Mouse (Mus musculus): ENCODE measurements around the gene Ube2ql1. TPM values are rescaled to one million over a fixed set of nuclear protein-coding genes. Genes with fewer than 3 reads are reported as not detected.

Ube2ql1 gene
- total RNA-seq, 2 experiments from 2014 or later: 200 to 217 TPM

- no peak for DNase-seq (ENCODE audit: low spot score in 2 of 2)
Observed at GRCm38 (mm10) chr13:69717860-69718598, 21.7 kb downstream of the Ube2ql1 start.

GRCm38 (mm10) chr13:69708236-69708635, 31.5 kb downstream of the Ube2ql1 start:
- DNase-seq (ENCODE audit: low spot score in 2 of 2): peak in 1 of 2 experiments; percentile 38

GRCm38 (mm10) chr13:69707496-69707895, 32.2 kb downstream of the Ube2ql1 start:
- no peak for DNase-seq (ENCODE audit: low spot score in 2 of 2)

- no peak for DNase-seq (ENCODE audit: low spot score in 2 of 2)
Observed at GRCm38 (mm10) chr13:69706919-69707318, 32.8 kb downstream of the Ube2ql1 start.

- DNase-seq (ENCODE audit: low spot score in 2 of 2): no peak
Observed at GRCm38 (mm10) chr13:69703505-69703904, 36.2 kb downstream of the Ube2ql1 start.

GRCm38 (mm10) chr13:69701397-69701796, 38.3 kb downstream of the Ube2ql1 start:
- no peak for DNase-seq (ENCODE audit: low spot score in 2 of 2)

GRCm38 (mm10) chr13:69700827-69701226, 38.9 kb downstream of the Ube2ql1 start:
- no peak for DNase-seq (ENCODE audit: low spot score in 2 of 2)

GRCm38 (mm10) chr13:69696333-69696991, 43.2 kb downstream of the Ube2ql1 start:
- peak; percentile 86 to 87 for DNase-seq (ENCODE audit: low spot score in 2 of 2)

GRCm38 (mm10) chr13:69691074-69691473, 48.6 kb downstream of the Ube2ql1 start:
- peak; percentile 70 to 81 for DNase-seq (ENCODE audit: low spot score in 2 of 2)

GRCm38 (mm10) chr13:69687023-69687422, 52.7 kb downstream of the Ube2ql1 start:
- no peak for DNase-seq (ENCODE audit: low spot score in 2 of 2)

- no peak for DNase-seq (ENCODE audit: low spot score in 2 of 2)
Observed at GRCm38 (mm10) chr13:69685406-69685818, 54.3 kb downstream of the Ube2ql1 start.

- DNase-seq (ENCODE audit: low spot score in 2 of 2): no peak
Observed at GRCm38 (mm10) chr13:69673921-69674618, 65.6 kb downstream of the Ube2ql1 start.

GRCm38 (mm10) chr13:69673197-69673920, 66.3 kb downstream of the Ube2ql1 start:
- DNase-seq (ENCODE audit: low spot score in 2 of 2): no peak

GRCm38 (mm10) chr13:69672565-69672964, 67.1 kb downstream of the Ube2ql1 start:
- DNase-seq (ENCODE audit: low spot score in 2 of 2): no peak

- no peak for DNase-seq (ENCODE audit: low spot score in 2 of 2)
Observed at GRCm38 (mm10) chr13:69672121-69672520, 67.6 kb downstream of the Ube2ql1 start.

- no peak for DNase-seq (ENCODE audit: low spot score in 2 of 2)
Observed at GRCm38 (mm10) chr13:69654508-69654907, 85.2 kb downstream of the Ube2ql1 start.

Other genes with a start within 250 kb of the Ube2ql1 start
- 10 to 100 TPM; 85.3 to 88.4 TPM for gene Nsun2, start 206.1 kb downstream of the Ube2ql1 start, total RNA-seq (2021)
- gene Tent4a, start 205.3 kb downstream of the Ube2ql1 start, total RNA-seq (2021): 10 to 100 TPM; 49.1 to 50.5 TPM
- gene Srd5a1, start 128.4 kb downstream of the Ube2ql1 start, total RNA-seq (2021): 1 to 10 TPM; 7.0 to 7.3 TPM
- gene Med10, start 62.5 kb upstream of the Ube2ql1 start, total RNA-seq (2021): 10 to 100 TPM; 43.9 to 54.8 TPM

All from left cerebral cortex, adult 18-20 months (tissue).